In genomic region chr9:25229740-25230139, GRCm38 (mm10) we compare ENCODE assay signal across 28 mouse cellular contexts. TPM values are rescaled to one million over a fixed set of nuclear protein-coding genes. Genes with fewer than 3 reads are reported as not detected.
DNase-seq lines count a peak whose midpoint lies in the region; ATAC-seq and TF ChIP-seq lines count a peak whose summit lies in the region.
"Had no signal": no experiment of that assay in that cellular context is flagged by ENCODE, and none has a peak within 500 bp of the region (broad histone marks: within the 10 kb centered on the region; RNA-seq: fewer than 3 reads in every experiment).

No protein-coding gene starts in this region.

- DNase-seq in cerebellum, adult 2 months: no peak
- DNase-seq in cerebellum, adult 11-12 months: no peak
- peak; percentile 14 for DNase-seq in 416B (ENCODE audit: low read depth)
- no peak for DNase-seq in CH12.LX (ENCODE audit: extremely low read depth)
- DNase-seq in induced T-regulatory cell, adult 2 months (ENCODE audit: low read depth): peak; percentile 35
- no peak for DNase-seq in adrenal gland, adult 8-10 months
- no peak for DNase-seq in kidney, adult 11 months
- DNase-seq: adrenal gland, adult 2 months; adrenal gland, postnatal 25 days; B cell, adult 2 months; cerebellum, adult 18-20 months; cerebellum, adult 9-11 months; cerebellum, postnatal 25 days; gastrocnemius, postnatal 25 days; heart, adult 2 months had no signal

- no peaks in the 10 kb centered on the region for H3K9me3 ChIP-seq in CH12.LX (replicated peaks; ENCODE audit: low read length)
- H3K9me3 ChIP-seq in kidney, embryonic 16.5 days (ENCODE audit: low read length): no peaks in the 10 kb centered on the region
- H3K9me3 ChIP-seq: embryonic facial prominence, embryonic 10.5 days; embryonic facial prominence, embryonic 13.5 days; forebrain, embryonic 12.5 days; forebrain, embryonic 15.5 days; G1E; heart, embryonic 10.5 days; heart, embryonic 13.5 days; hindbrain, embryonic 12.5 days; hindbrain, embryonic 15.5 days had no signal

- peak overlapping the region; percentile 69; the same call in 1 of the 2 replicates for H3K27ac ChIP-seq in cerebellum, adult 2 months (ENCODE audit: insufficient read depth, low read length)
- H3K27ac ChIP-seq in CH12.LX (ENCODE audit: insufficient read depth, low read depth): no peak overlapping the region
- no peak overlapping the region for H3K27ac ChIP-seq in kidney, embryonic 16.5 days (ENCODE audit: low read length)
- H3K27ac ChIP-seq: embryonic facial prominence, embryonic 10.5 days; embryonic facial prominence, embryonic 13.5 days; forebrain, embryonic 12.5 days; forebrain, embryonic 15.5 days; heart, adult 2 months; heart, embryonic 10.5 days; heart, embryonic 13.5 days; hindbrain, embryonic 12.5 days; hindbrain, embryonic 15.5 days had no signal

- no peak for ATAC-seq in kidney, embryonic 16.5 days (ENCODE audit: low FRiP score, low TSS enrichment)
- ATAC-seq: forebrain, embryonic 15.5 days; intestine, postnatal 0 days; Patski had no signal

- no peak overlapping the region for H3K4me3 ChIP-seq in cerebellum, adult 2 months (replicated peaks; ENCODE audit: insufficient read depth, low read depth, low read length)
- no peak overlapping the region for H3K4me3 ChIP-seq in CH12.LX (replicated peaks in 1 of 3; ENCODE audit: low read depth in 2 of 3, low read length in 2 of 3, poor library complexity in 1 of 3)
- no peak overlapping the region for H3K4me3 ChIP-seq in kidney, embryonic 16.5 days (ENCODE audit: low read length)
- H3K4me3 ChIP-seq: embryonic facial prominence, embryonic 10.5 days; embryonic facial prominence, embryonic 13.5 days; erythroblast, embryonic 14.5 days; forebrain, embryonic 12.5 days; forebrain, embryonic 15.5 days; heart, adult 2 months; heart, embryonic 10.5 days; heart, embryonic 13.5 days; hindbrain, embryonic 12.5 days; hindbrain, embryonic 15.5 days had no signal

- peak overlapping the region; percentile 24; the same call in 1 of the 2 replicates for H3K4me2 ChIP-seq in CH12.LX (ENCODE audit: insufficient read depth, low read depth, poor library complexity, severe bottlenecking)
- no peak overlapping the region for H3K4me2 ChIP-seq in kidney, embryonic 16.5 days (replicated peaks; ENCODE audit: low read depth, low read length)
- H3K4me2 ChIP-seq: embryonic facial prominence, embryonic 13.5 days; forebrain, embryonic 12.5 days; forebrain, embryonic 15.5 days; heart, embryonic 13.5 days; hindbrain, embryonic 12.5 days; hindbrain, embryonic 15.5 days had no signal

- H3K9ac ChIP-seq in CH12.LX (ENCODE audit: insufficient read depth, low read depth): no peak overlapping the region
- no peak overlapping the region for H3K9ac ChIP-seq in kidney, embryonic 16.5 days (replicated peaks; ENCODE audit: low read length)
- H3K9ac ChIP-seq: embryonic facial prominence, embryonic 13.5 days; forebrain, embryonic 12.5 days; forebrain, embryonic 15.5 days; heart, embryonic 13.5 days; hindbrain, embryonic 12.5 days; hindbrain, embryonic 15.5 days had no signal

- 87% methylated on average over 6 of the region's 6 CpGs for WGBS in cerebellum, adult 2 months
- 89% methylated on average over 6 of the region's 6 CpGs for WGBS in kidney, embryonic 16.5 days

- TF ChIP-seq EP300 in CH12.LX (IDR thresholded peaks at IDR 0.05; ENCODE audit: low read length): no peak

- H3K4me1 ChIP-seq in cerebellum, adult 2 months (ENCODE audit: control insufficient read depth, insufficient read depth, low read length): no peaks in the 10 kb centered on the region
- peaks cover 0 to 4% of the 10 kb centered on the region in 2 experiments; a peak in 3 of 4 replicates for H3K4me1 ChIP-seq in CH12.LX (ENCODE audit: control insufficient read depth in 1 of 2, insufficient read depth in 2 of 2)
- no peaks in the 10 kb centered on the region for H3K4me1 ChIP-seq in kidney, embryonic 16.5 days (ENCODE audit: insufficient read depth, low read length)
- H3K4me1 ChIP-seq: embryonic facial prominence, embryonic 10.5 days; embryonic facial prominence, embryonic 13.5 days; forebrain, embryonic 12.5 days; heart, embryonic 10.5 days; heart, embryonic 13.5 days; hindbrain, embryonic 12.5 days; hindbrain, embryonic 15.5 days had no signal

- no peak for TF ChIP-seq POLR2A in cerebellum, adult 2 months (IDR thresholded peaks at IDR 0.05; ENCODE audit: borderline replicate concordance, insufficient read depth, low read length)
- TF ChIP-seq POLR2A in CH12.LX (IDR thresholded peaks at IDR 0.05; ENCODE audit: low read depth, low read length): no peak

- no peaks in the 10 kb centered on the region for H3K79me2 ChIP-seq in CH12.LX (replicated peaks; ENCODE audit: control insufficient read depth, extremely low read depth, insufficient read depth, poor library complexity, severe bottlenecking)

- H3K27me3 ChIP-seq in cerebellum, adult 2 months (ENCODE audit: control insufficient read depth, insufficient read depth, low read length): no peaks in the 10 kb centered on the region
- H3K27me3 ChIP-seq in CH12.LX (replicated peaks): no peaks in the 10 kb centered on the region
- H3K27me3 ChIP-seq in kidney, embryonic 16.5 days (ENCODE audit: insufficient read depth, low read length): no peaks in the 10 kb centered on the region
- H3K27me3 ChIP-seq: embryonic facial prominence, embryonic 13.5 days; forebrain, embryonic 12.5 days; forebrain, embryonic 15.5 days; heart, embryonic 13.5 days; hindbrain, embryonic 12.5 days; hindbrain, embryonic 15.5 days; Patski had no signal

- TF ChIP-seq RAD21 in CH12.LX (IDR thresholded peaks at IDR 0.05; ENCODE audit: low read depth, low read length): no peak

- in situ Hi-C loops in CH12.LX (cut with MboI; ENCODE audit: low pct_ligation_motif_present, low pct_unique_long_range_greater_than_20kb, low sequenced_read_pairs): no loop called here

- TF ChIP-seq CTCF in cerebellum, adult 2 months (IDR thresholded peaks at IDR 0.05; ENCODE audit: borderline replicate concordance, insufficient read depth, low read depth, low read length): no peak
- no peak for TF ChIP-seq CTCF in CH12.LX (conservative IDR thresholded peaks at IDR 0.05 in 1 of 2, IDR thresholded peaks at IDR 0.05 in 1 of 2; ENCODE audit: low read depth in 2 of 2, low read length in 2 of 2)

- dilution Hi-C loops in CH12.LX (cut with MboI; ENCODE audit: extremely low pct_ligation_motif_present, extremely low pct_unique_long_range_greater_than_20kb, low sequenced_read_pairs): no loop called here

- H3K36me3 ChIP-seq in CH12.LX (replicated peaks in 1 of 2; ENCODE audit: control insufficient read depth in 1 of 2, insufficient read depth in 1 of 2, low read length in 1 of 2): no peaks in the 10 kb centered on the region
- H3K36me3 ChIP-seq in kidney, embryonic 16.5 days (ENCODE audit: insufficient read depth, low read length): no peaks in the 10 kb centered on the region
- H3K36me3 ChIP-seq: embryonic facial prominence, embryonic 10.5 days; embryonic facial prominence, embryonic 13.5 days; forebrain, embryonic 12.5 days; forebrain, embryonic 15.5 days; G1E; heart, embryonic 10.5 days; heart, embryonic 13.5 days; hindbrain, embryonic 12.5 days; hindbrain, embryonic 15.5 days had no signal

TF ChIP-seq in CH12.LX, 34 proteins besides CTCF, POLR2A, EP300 and RAD21:
- no peak for TF ChIP-seq NELFE (IDR thresholded peaks at IDR 0.05; ENCODE audit: low read depth, low read length)
- TF ChIP-seq SIN3A (IDR thresholded peaks at IDR 0.05; ENCODE audit: low read length): no peak
- TF ChIP-seq E2F4 (IDR thresholded peaks at IDR 0.05; ENCODE audit: insufficient replicate concordance, low read depth, low read length): no peak
- no peak for TF ChIP-seq TCF12 (IDR thresholded peaks at IDR 0.05; ENCODE audit: low read depth, low read length)
- no peak for TF ChIP-seq UBTF (IDR thresholded peaks at IDR 0.05; ENCODE audit: low read depth, low read length)
- no peak for TF ChIP-seq MAX (IDR thresholded peaks at IDR 0.05; ENCODE audit: low read length)
- no peak for TF ChIP-seq BHLHE40 (IDR thresholded peaks at IDR 0.05; ENCODE audit: low read depth, low read length)
- TF ChIP-seq MAZ (IDR thresholded peaks at IDR 0.05; ENCODE audit: low read depth, low read length): no peak
- no peak for TF ChIP-seq ETS1 (conservative IDR thresholded peaks at IDR 0.05; ENCODE audit: low read depth, low read length)
- no peak for TF ChIP-seq MAFK (IDR thresholded peaks at IDR 0.05; ENCODE audit: insufficient replicate concordance, low read length)
- TF ChIP-seq USF2 (conservative IDR thresholded peaks at IDR 0.05; ENCODE audit: low read depth, low read length): no peak
- TF ChIP-seq JUN (IDR thresholded peaks at IDR 0.05; ENCODE audit: insufficient read depth, low read depth, low read length): no peak
- TF ChIP-seq ELF1 (IDR thresholded peaks at IDR 0.05; ENCODE audit: low read depth, low read length): no peak
- no peak for TF ChIP-seq ZKSCAN1 (IDR thresholded peaks at IDR 0.05; ENCODE audit: borderline replicate concordance, low read depth, low read length)
- TF ChIP-seq MYC (IDR thresholded peaks at IDR 0.05; ENCODE audit: low read depth, low read length): no peak
- no peak for TF ChIP-seq SMC3 (IDR thresholded peaks at IDR 0.05; ENCODE audit: low read depth, low read length)
- TF ChIP-seq POLR2AphosphoS2 (IDR thresholded peaks at IDR 0.05; ENCODE audit: low read depth, low read length): no peak

RNA-seq across cellular contexts. Expression of gene Sept7, which starts 22.5 kb away (rescaled TPM):
- polyA plus RNA-seq in cerebellum, adult 2 months (2012; rRNA removed): 225 and 240 TPM in 2 replicates
- total RNA-seq in CH12.LX (2012; rRNA removed): 77.9 and 95.6 TPM in 2 replicates
- 288 and 331 TPM in 2 replicates for total RNA-seq in CH12.LX (2014; rRNA removed)
- 161 and 170 TPM in 2 replicates for polyA plus RNA-seq in CH12.LX (2012; ENCODE audit: insufficient read length, low read depth)
- total RNA-seq in adrenal gland, adult 8-10 months (2022): 100 to 1,000 TPM in 3 of 4 experiments, 10 to 100 TPM in 1; 98.7 to 122 (median 118) TPM
- polyA plus RNA-seq in kidney, embryonic 16.5 days (2015; fragmentation: Nextera tagmentation; extraction: Ambion mirVana): 307 and 316 TPM in 2 replicates

Comparison
In these comparisons a context has a peak if more than half of its experiments do, and no peak if none do; other contexts are left out.
1. DNase-seq: peak in 416B (single experiment) and induced T-regulatory cell, adult 2 months (single experiment); none in cerebellum, adult 2 months (0 of 2), cerebellum, adult 11-12 months (single experiment), CH12.LX (single experiment), adrenal gland, adult 8-10 months (single experiment) and kidney, adult 11 months (single experiment).